Mouse (Mus musculus): ENCODE measurements around the gene Plekha1. TPM values are rescaled to one million over a fixed set of nuclear protein-coding genes. Genes with fewer than 3 reads are reported as not detected.

Gene Plekha1
- polyA plus RNA-seq, 1 experiment from 2014 or later, result 91.6 TPM

GRCm38 (mm10) chr7:130855681-130856080, 9.9 kb upstream of the Plekha1 start:
- Histone ChIP-seq H3K4me2 (replicated peaks; ENCODE audit: low read depth, low read length) (no peak overlapping the region), H3K27me3 (ENCODE audit: insufficient read depth, low read length) (no peaks in the 10 kb centered on the region), H3K4me1 (ENCODE audit: insufficient read depth, low read length) (peaks cover 11% of the 10 kb centered on the region; the same call in 1 of the 2 replicates), H3K36me3 (ENCODE audit: insufficient read depth, low read length) (no peaks in the 10 kb centered on the region), H3K27ac (ENCODE audit: low read length) (no peak overlapping the region), H3K4me3 (ENCODE audit: low read length) (no peak overlapping the region), H3K9ac (replicated peaks; ENCODE audit: low read length) (no peak overlapping the region), H3K9me3 (ENCODE audit: low read length) (no peaks in the 10 kb centered on the region)
- 29% methylated on average over 3 of the region's 3 CpGs for WGBS
- no peak for ATAC-seq (ENCODE audit: low FRiP score, low TSS enrichment)

- Histone ChIP-seq H3K4me2 (replicated peaks; ENCODE audit: low read depth, low read length) (no peak overlapping the region), H3K9me3 (ENCODE audit: low read length) (no peaks in the 10 kb centered on the region), H3K9ac (replicated peaks; ENCODE audit: low read length) (no peak overlapping the region), H3K4me1 (ENCODE audit: insufficient read depth, low read length) (peaks cover 19% of the 10 kb centered on the region; the same call in 1 of the 2 replicates), H3K27ac (ENCODE audit: low read length) (no peak overlapping the region), H3K4me3 (ENCODE audit: low read length) (no peak overlapping the region), H3K36me3 (ENCODE audit: insufficient read depth, low read length) (no peaks in the 10 kb centered on the region), H3K27me3 (ENCODE audit: insufficient read depth, low read length) (no peaks in the 10 kb centered on the region)
- WGBS, result 69% methylated on average over 6 of the region's 6 CpGs
- no peak for ATAC-seq (ENCODE audit: low FRiP score, low TSS enrichment)
Measured at GRCm38 (mm10) chr7:130857973-130858372, 7.6 kb upstream of the Plekha1 start.

- Histone ChIP-seq H3K9me3 (ENCODE audit: low read length) (no peaks in the 10 kb centered on the region), H3K9ac (replicated peaks; ENCODE audit: low read length) (no peak overlapping the region), H3K4me2 (replicated peaks; ENCODE audit: low read depth, low read length) (no peak overlapping the region), H3K36me3 (ENCODE audit: insufficient read depth, low read length) (no peaks in the 10 kb centered on the region), H3K27me3 (ENCODE audit: insufficient read depth, low read length) (no peaks in the 10 kb centered on the region), H3K27ac (ENCODE audit: low read length) (peak overlapping the region; percentile 49; the same call in 1 of the 2 replicates), H3K4me1 (ENCODE audit: insufficient read depth, low read length) (peaks cover 19% of the 10 kb centered on the region; the same call in 1 of the 2 replicates), H3K4me3 (ENCODE audit: low read length) (no peak overlapping the region)
- no peak for ATAC-seq (ENCODE audit: low FRiP score, low TSS enrichment)
- 28% methylated on average over 5 of the region's 5 CpGs for WGBS
Measured at GRCm38 (mm10) chr7:130859926-130860325, 5.6 kb upstream of the Plekha1 start.

GRCm38 (mm10) chr7:130860721-130861142, 4.8 kb upstream of the Plekha1 start:
- Histone ChIP-seq H3K4me2 (replicated peaks; ENCODE audit: low read depth, low read length) (no peak overlapping the region), H3K36me3 (ENCODE audit: insufficient read depth, low read length) (no peaks in the 10 kb centered on the region), H3K27me3 (ENCODE audit: insufficient read depth, low read length) (no peaks in the 10 kb centered on the region), H3K4me3 (ENCODE audit: low read length) (no peak overlapping the region), H3K4me1 (ENCODE audit: insufficient read depth, low read length) (peaks cover 22% of the 10 kb centered on the region; the same call in 1 of the 2 replicates), H3K9me3 (ENCODE audit: low read length) (no peaks in the 10 kb centered on the region), H3K27ac (ENCODE audit: low read length) (peak overlapping the region; percentile 49), H3K9ac (replicated peaks; ENCODE audit: low read length) (no peak overlapping the region)
- ATAC-seq (ENCODE audit: low FRiP score, low TSS enrichment), result peak; percentile 30
- 41% methylated on average over 11 of the region's 11 CpGs for WGBS

- WGBS, result 48% methylated on average over 1 of the region's 1 CpGs
- Histone ChIP-seq H3K4me3 (ENCODE audit: low read length) (no peak overlapping the region), H3K9me3 (ENCODE audit: low read length) (no peaks in the 10 kb centered on the region), H3K27ac (ENCODE audit: low read length) (no peak overlapping the region), H3K9ac (replicated peaks; ENCODE audit: low read length) (no peak overlapping the region), H3K4me1 (ENCODE audit: insufficient read depth, low read length) (peaks cover 27% of the 10 kb centered on the region), H3K36me3 (ENCODE audit: insufficient read depth, low read length) (no peaks in the 10 kb centered on the region), H3K27me3 (ENCODE audit: insufficient read depth, low read length) (no peaks in the 10 kb centered on the region), H3K4me2 (replicated peaks; ENCODE audit: low read depth, low read length) (no peak overlapping the region)
- ATAC-seq (ENCODE audit: low FRiP score, low TSS enrichment), result no peak
Measured at GRCm38 (mm10) chr7:130862501-130862900, 3.1 kb upstream of the Plekha1 start.

GRCm38 (mm10) chr7:130864711-130865110, 845 bp upstream of the Plekha1 start:
- Histone ChIP-seq H3K27me3 (ENCODE audit: insufficient read depth, low read length) (no peaks in the 10 kb centered on the region), H3K4me1 (ENCODE audit: insufficient read depth, low read length) (peaks cover 23% of the 10 kb centered on the region), H3K4me2 (replicated peaks; ENCODE audit: low read depth, low read length) (no peak overlapping the region), H3K27ac (ENCODE audit: low read length) (no peak overlapping the region), H3K9ac (replicated peaks; ENCODE audit: low read length) (no peak overlapping the region), H3K4me3 (ENCODE audit: low read length) (no peak overlapping the region), H3K9me3 (ENCODE audit: low read length) (no peaks in the 10 kb centered on the region), H3K36me3 (ENCODE audit: insufficient read depth, low read length) (no peaks in the 10 kb centered on the region)
- ATAC-seq (ENCODE audit: low FRiP score, low TSS enrichment), result no peak
- WGBS, result 75% methylated on average over 7 of the region's 7 CpGs

- no peak for ATAC-seq (ENCODE audit: low FRiP score, low TSS enrichment)
- Histone ChIP-seq H3K9me3 (ENCODE audit: low read length) (no peaks in the 10 kb centered on the region), H3K4me1 (ENCODE audit: insufficient read depth, low read length) (peaks cover 22% of the 10 kb centered on the region), H3K4me3 (ENCODE audit: low read length) (peak overlapping the region; percentile 70), H3K27ac (ENCODE audit: low read length) (peak overlapping the region; percentile 65), H3K27me3 (ENCODE audit: insufficient read depth, low read length) (no peaks in the 10 kb centered on the region), H3K36me3 (ENCODE audit: insufficient read depth, low read length) (no peaks in the 10 kb centered on the region), H3K4me2 (replicated peaks; ENCODE audit: low read depth, low read length) (peak overlapping the region; percentile 62), H3K9ac (replicated peaks; ENCODE audit: low read length) (peak overlapping the region; percentile 81)
- under 1% methylated on average over 13 of the region's 13 CpGs for WGBS
Measured at GRCm38 (mm10) chr7:130866640-130867039, 1.1 kb downstream of the Plekha1 start.

GRCm38 (mm10) chr7:130867256-130867655, 1.7 kb downstream of the Plekha1 start:
- no peak for ATAC-seq (ENCODE audit: low FRiP score, low TSS enrichment)
- peak overlapping the region; percentile 5; the same call in 1 of the 2 replicates for H3K27ac ChIP-seq (ENCODE audit: low read length)
- WGBS, result 56% methylated on average over 3 of the region's 3 CpGs
- H3K36me3 ChIP-seq (ENCODE audit: insufficient read depth, low read length), result no peaks in the 10 kb centered on the region
- H3K27me3 ChIP-seq (ENCODE audit: insufficient read depth, low read length), result no peaks in the 10 kb centered on the region
- H3K4me2 ChIP-seq (replicated peaks; ENCODE audit: low read depth, low read length), result peak overlapping the region; percentile 62
- peaks cover 22% of the 10 kb centered on the region for H3K4me1 ChIP-seq (ENCODE audit: insufficient read depth, low read length)
- H3K4me3 ChIP-seq (ENCODE audit: low read length), result peak overlapping the region; percentile 30
- H3K9me3 ChIP-seq (ENCODE audit: low read length), result no peaks in the 10 kb centered on the region
- no peak overlapping the region; the same call in 1 of the 2 replicates for H3K9ac ChIP-seq (replicated peaks; ENCODE audit: low read length)

GRCm38 (mm10) chr7:130884161-130884560, 18.6 kb downstream of the Plekha1 start:
- no peaks in the 10 kb centered on the region for H3K4me1 ChIP-seq (ENCODE audit: insufficient read depth, low read length)
- no peaks in the 10 kb centered on the region for H3K9me3 ChIP-seq (ENCODE audit: low read length)
- 89% methylated on average over 2 of the region's 2 CpGs for WGBS
- ATAC-seq (ENCODE audit: low FRiP score, low TSS enrichment), result no peak
- H3K9ac ChIP-seq (replicated peaks; ENCODE audit: low read length), result no peak overlapping the region
- peaks cover 29% of the 10 kb centered on the region for H3K36me3 ChIP-seq (ENCODE audit: insufficient read depth, low read length)
- H3K27me3 ChIP-seq (ENCODE audit: insufficient read depth, low read length), result no peaks in the 10 kb centered on the region
- H3K27ac ChIP-seq (ENCODE audit: low read length), result no peak overlapping the region
- H3K4me3 ChIP-seq (ENCODE audit: low read length), result no peak overlapping the region
- H3K4me2 ChIP-seq (replicated peaks; ENCODE audit: low read depth, low read length), result no peak overlapping the region

- Histone ChIP-seq H3K4me3 (ENCODE audit: low read length) (no peak overlapping the region), H3K4me2 (replicated peaks; ENCODE audit: low read depth, low read length) (no peak overlapping the region), H3K4me1 (ENCODE audit: insufficient read depth, low read length) (no peaks in the 10 kb centered on the region), H3K9ac (replicated peaks; ENCODE audit: low read length) (no peak overlapping the region), H3K27ac (ENCODE audit: low read length) (no peak overlapping the region), H3K9me3 (ENCODE audit: low read length) (no peaks in the 10 kb centered on the region), H3K27me3 (ENCODE audit: insufficient read depth, low read length) (no peaks in the 10 kb centered on the region), H3K36me3 (ENCODE audit: insufficient read depth, low read length) (peaks cover 22% of the 10 kb centered on the region)
- ATAC-seq (ENCODE audit: low FRiP score, low TSS enrichment), result no peak
- 77% methylated on average over 3 of the region's 3 CpGs for WGBS
Measured at GRCm38 (mm10) chr7:130886246-130886645, 20.7 kb downstream of the Plekha1 start.
